Mouse (Mus musculus) ZHBTc4 (cell line): ENCODE measurements around the gene Slc12a8.

Source experiments
- DNase-seq: peaks from one replicate; pipeline ENCODE4 v3.0.0-alpha.2; 2011; ENCODE audit warnings: low read depth, low spot score

Gene Slc12a8

DNA sequence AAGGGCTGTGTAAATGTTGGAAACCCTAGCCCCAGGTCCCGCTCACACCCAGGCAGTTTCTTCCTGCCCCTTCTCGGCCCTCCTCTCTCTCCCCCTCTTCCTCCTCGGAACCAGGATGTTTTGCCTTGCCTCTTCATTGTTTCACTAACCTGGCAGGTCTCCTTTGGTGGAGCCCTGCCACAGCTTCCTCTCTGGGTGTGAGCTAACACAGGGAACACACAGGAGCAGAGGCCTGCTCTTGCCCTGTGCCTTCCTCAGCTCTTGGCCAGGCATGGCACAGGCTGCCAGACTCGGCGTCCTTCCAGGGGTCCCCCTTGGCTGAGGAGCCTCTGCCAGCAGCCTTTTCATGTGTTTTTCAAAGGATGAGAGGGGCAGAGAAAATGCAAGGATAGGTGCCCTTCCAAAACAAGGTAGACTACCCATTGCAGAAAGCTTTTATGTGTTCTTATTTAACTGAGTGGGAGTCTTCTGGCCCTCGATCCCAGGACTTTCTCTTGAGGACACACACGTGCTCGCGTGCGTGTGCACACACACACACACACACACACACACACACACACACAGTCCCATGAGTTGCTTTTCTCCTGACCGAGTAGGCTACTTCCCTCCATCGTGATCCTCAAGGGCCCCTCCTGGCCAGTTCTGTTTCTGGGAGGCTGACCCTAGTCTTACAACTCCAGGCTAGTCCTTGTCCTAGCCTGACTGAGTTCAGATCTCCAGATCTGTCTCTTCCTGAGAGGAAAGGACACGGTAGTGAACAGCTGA is 179.9 kb downstream of the Slc12a8 start:
- DNase-seq = no peak

DNA sequence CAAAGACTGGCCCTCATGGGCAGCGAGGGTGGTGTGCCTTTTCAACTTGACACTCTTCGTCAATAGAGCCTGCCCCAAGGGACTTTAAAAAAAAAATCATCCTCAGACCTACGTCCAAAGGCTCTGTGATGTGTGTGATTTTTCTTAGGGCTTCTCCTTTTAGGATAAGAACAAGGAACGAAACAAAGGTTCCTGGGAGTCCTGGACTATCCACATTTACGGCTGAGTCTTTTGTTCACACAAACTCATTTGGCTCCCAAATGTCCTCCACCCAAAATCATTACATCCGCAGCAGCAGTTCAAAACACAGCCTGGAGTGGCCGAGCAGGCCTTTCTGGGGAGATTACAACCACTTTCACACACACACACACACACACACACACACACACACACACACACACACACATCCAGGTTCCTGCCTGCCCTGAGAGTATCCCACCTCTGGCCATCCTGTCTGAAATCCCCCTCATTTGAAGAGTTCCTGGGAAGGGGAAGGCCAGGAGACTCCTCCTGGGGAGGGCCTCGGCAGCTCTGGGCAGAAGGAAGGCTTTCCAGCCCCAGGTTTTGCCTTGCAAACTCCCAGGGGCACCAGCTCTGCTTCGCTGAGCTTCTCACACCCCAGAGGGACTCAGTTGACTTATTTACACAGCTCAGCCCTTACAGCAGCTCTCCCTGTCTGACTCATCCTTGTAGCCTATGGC is 180.6 kb downstream of the Slc12a8 start:
- no peak for DNase-seq

DNA sequence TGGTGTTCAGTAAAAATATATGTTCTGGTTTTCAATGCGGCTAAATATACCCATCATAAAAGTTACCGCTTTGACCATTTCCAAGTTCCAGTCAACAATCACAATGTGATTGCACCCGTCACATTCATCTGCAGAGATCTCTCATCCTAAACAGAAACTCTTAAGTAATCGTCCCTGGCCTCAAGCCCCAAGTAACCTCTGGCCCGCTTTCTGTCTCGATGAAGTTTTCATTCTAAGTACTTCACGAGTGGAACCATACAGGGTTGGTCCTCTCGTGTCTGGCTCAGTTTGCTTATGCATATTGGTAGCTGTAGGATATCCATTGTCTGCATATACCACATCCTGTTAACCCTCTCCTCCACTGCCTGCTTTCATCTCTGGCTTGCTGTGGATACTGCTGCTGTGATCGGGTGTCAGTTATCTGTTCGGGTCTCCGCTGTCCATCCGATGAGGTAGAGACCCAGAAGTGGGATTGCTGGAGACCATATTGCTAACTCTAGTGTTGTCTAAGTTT is 181.2 kb downstream of the Slc12a8 start:
- DNase-seq = no peak

DNA sequence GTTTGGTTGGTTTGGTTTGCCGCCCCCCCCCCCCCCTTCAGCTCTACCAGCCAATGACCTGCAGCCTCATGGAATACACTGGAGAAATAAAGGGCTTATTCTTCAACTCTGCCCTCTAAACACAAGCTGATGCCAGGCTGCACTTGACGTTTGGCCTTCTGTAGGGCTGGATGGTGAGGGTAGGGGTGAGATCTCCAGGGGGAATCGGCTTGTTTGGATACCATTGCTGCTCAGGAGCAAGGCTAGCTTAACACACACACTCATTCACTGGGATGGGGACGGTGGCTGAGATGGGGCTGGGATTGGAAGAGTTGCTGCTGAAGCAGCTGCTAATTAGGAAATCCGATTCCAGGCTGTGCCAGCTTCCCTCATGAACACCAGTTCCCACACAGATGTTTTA is 183.5 kb downstream of the Slc12a8 start:
- no peak for DNase-seq

DNA sequence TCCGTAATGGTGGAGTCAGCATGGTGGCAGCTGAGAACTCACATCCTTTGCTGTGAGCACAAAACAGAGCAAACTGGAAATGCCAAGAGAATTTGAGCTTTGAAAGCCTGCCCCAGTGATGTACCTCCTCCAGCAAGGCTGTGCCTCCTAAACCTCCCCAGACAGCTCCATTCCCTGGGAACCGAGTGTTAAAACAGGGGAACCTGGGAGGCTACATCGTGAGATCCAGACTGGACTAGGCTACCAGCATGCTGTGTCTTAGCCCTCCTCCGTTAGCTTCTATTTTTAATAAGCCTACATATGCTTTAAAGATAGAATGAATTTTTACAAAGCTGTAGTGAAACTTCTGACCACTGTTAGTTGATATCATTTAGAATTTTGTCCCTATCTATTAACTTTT is 184.7 kb downstream of the Slc12a8 start:
- DNase-seq = no peak

DNA sequence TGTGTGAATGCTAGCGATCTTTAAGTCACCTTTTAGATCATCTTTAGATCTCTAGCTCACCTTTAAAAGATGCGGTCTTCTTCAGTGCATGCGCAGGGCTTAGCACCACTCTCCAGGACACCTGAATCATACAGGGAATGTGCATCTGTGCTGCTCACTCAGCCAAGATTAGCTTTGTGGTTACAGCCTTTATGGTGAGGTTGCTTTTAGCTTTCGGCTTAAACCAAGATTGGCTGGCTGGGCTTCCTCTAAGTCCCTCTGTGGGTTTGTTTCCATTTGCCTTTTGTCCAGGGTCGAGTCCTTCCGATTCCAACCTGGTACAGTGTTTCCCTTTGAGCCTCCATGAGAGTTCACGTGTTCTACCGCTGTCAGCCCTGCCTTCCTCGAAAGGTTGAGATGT is 187.2 kb downstream of the Slc12a8 start:
- DNase-seq = no peak

DNA sequence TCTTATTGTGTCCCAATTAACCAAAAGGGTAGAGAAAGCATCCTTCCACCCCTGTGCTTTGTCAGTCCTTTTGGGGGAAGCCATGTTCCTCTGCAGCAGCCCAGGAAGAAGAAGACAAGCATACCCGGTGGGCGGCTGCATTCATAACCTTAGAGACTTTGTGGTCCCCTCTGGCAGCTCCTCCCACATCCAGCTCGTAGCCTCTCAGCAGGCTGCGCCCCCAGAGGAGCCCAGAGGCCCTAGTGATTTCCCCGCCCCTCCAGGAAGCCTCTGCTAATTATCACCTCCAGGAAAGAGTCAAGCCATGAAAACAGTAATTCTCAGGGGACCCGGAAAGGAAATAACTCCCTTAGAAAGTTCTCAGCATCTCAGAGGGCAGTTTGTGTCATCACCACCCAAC is 188.1 kb downstream of the Slc12a8 start:
- no peak for DNase-seq

DNA sequence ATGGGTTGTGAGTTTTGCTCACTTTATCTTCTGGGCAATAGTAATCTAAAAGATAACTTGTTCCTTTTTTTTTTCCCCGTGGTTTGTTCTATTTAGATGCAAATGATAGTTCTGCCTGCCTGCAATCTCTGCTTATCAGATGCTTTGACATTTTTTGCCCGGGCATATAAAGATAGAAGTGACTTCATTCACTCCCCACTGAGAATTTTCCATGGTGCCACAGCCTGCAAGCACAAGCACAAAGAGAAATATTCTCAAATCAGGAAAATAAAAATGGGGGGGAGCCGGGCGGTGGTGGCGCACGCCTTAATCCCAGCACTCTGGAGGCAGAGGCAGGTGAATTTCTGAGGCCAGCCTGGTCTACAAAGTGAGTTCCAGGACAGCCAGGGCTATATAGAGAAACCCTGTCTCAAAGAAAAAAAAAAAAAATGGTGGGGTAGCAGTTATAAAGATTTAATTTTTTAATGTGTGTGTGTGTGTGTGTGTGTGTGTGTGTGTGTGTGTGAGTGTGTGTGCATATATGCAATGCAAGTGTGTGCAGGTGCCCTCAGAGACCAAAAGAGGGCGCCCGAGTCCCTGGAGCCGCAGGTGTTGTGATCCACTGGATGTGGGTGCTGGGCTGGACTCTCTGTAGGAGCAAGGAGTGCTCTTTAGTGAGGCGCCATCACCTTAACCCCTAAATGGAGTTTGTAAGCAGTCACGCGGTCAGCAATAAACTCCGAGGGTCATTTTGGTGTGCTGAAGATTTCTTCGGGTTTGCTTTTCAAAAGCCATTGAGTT is 189.2 kb downstream of the Slc12a8 start:
- peak; percentile 79 for DNase-seq

DNA sequence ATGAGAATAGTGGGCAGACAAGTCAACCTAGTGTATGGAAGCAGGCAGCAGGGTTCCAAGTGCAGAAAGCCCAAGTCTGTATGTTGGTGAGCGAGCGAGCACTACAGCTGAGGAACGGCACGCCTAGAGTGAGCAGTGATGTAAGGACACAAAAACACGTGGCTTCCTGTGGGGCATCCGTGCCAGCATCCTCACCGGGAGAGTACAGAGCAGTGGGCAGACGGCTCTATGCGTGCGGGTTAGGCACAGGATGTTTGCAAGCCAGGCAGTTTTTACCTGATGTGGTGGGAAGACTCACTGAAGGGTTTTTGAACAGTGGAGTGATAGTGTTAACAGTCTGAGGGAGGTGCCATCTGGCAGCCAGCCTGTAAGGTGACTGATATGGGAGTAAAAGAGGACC is 190.9 kb downstream of the Slc12a8 start:
- DNase-seq = no peak

DNA sequence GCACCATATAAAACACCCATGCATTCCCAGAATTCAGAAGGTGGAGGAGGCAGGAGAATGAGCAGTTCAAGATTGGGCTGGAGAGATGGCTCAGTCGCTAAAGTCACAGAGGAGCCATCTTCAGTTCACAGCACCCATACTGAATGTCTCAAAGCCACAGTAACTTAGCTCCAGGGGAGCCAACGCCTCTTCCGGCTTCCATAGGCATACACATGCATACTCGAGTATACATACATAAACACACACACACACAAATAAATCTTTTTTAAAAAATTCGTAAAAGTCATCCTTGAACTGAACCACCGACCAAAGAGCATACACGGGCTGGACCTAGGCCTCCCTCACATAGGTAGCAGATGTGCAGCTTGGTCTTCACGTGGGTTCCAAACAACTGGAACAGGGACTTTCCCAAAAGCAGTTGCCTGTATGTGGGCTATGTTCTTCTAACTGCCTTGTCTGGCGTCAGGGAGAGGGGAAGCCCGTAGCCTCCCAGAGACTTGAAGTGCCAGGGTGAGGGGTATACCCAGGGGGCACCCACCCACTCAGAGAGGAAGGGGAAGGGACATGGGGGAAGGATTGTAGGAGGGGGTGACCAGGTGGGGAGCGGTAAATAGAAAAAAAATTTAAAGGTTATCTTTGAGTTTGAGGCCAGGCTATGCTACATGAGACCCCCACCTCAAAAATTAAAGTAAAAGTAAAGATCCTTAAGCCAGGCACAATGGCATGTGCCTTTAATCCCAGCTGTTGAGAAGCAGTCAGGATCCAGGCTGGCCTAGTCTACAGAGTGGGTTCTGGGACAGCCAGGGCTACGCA is 191.7 kb downstream of the Slc12a8 start:
- no peak for DNase-seq
